Mouse (Mus musculus): ENCODE measurements around the gene Spryd7.
A peak's percentile ranks its signal among the peaks of the same experiment; 100 is the strongest.
"Not testable (repeated sequence)": the region's sequence is repeated elsewhere in the genome, so short reads cannot be mapped to it uniquely, and the experiment has no call there.

DNA sequence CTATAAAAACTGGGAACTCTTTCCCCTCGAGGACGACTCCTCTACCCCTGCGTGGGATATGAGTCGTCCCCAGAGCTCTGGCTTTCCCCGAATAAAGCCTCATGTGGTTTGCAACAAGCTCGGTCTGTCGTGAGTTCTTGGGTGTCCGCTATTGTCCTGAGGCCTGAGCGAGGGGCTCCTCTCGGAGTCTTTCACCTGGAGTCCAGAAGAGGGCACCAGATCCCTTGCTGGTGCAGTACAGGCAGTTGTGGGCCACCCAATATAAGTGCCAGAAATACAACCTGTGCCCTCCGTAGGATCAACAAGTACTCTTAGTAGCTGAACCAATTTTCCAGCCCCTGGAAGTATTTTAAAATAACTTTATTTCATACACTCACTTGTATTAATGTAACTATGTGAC is 18.9 kb downstream of the Spryd7 start:
- TF ChIP-seq CTCF (IDR thresholded peaks at IDR 0.05): peak; percentile 28; the same call in 1 of the 2 replicates
- not testable (repeated sequence) for TF ChIP-seq EP300 (IDR thresholded peaks at IDR 0.05)
